Mouse (Mus musculus) testis, adult 2 months (tissue): ENCODE data around the gene Micall2. TPM values are rescaled to one million over a fixed set of nuclear protein-coding genes. Genes with fewer than 3 reads are reported as not detected.

Experiments used
- H3K27ac ChIP-seq: fragments of 200-500 bp; 2 replicates; pipeline ENCODE4 v1.5.1; 2012; ENCODE audit warnings: low read depth, low read length; ENCODE audit not compliant: control insufficient read depth, insufficient read depth
- H3K27me3 ChIP-seq: fragments of 200-500 bp; 2 replicates; pipeline ENCODE4 v1.6.1; 2012; ENCODE audit warnings: mild to moderate bottlenecking, low read length, moderate library complexity; ENCODE audit not compliant: control insufficient read depth, insufficient read depth
- H3K36me3 ChIP-seq: fragments of 200-500 bp; 2 replicates; pipeline ENCODE4 v1.6.1; 2012; ENCODE audit warnings: mild to moderate bottlenecking, low read length; ENCODE audit not compliant: control insufficient read depth, insufficient read depth
- H3K4me1 ChIP-seq: fragments of 200-500 bp; 2 replicates; pipeline ENCODE4 v1.6.1; 2012; ENCODE audit warnings: low read length; ENCODE audit not compliant: control insufficient read depth, insufficient read depth
- H3K4me3 ChIP-seq: fragments of 200-500 bp; 2 replicates; pipeline ENCODE4 v1.5.1; 2012; ENCODE audit warnings: low read depth, mild to moderate bottlenecking, low read length, moderate library complexity, mixed read lengths; ENCODE audit not compliant: control insufficient read depth
- CTCF ChIP-seq: fragments of 200-500 bp; IDR thresholded peaks from 2 replicates; pipeline ENCODE4 v1.5.1; 2012; ENCODE audit warnings: low read depth, mild to moderate bottlenecking, inconsistent platforms, low read length, moderate library complexity; ENCODE audit not compliant: control insufficient read depth, insufficient read depth, insufficient replicate concordance
- POLR2A ChIP-seq: fragments of 200-500 bp; IDR thresholded peaks from 2 replicates; pipeline ENCODE4 v1.6.1; 2012; ENCODE audit warnings: low read depth, mild to moderate bottlenecking, inconsistent platforms, low read length, moderate library complexity; ENCODE audit not compliant: control insufficient read depth
- polyA plus RNA-seq: library from polyadenylated mRNA; depleted of rRNA; stranded (reverse); fragments of >200 nt; gene quantifications from 2 replicates; pipeline ENCODE4 v1.2.3, GENCODE M21; 2012

Micall2 gene
- polyA plus RNA-seq, 1 experiment, result 3.7 TPM

GRCm38 (mm10) chr5:139694292-139694988 is 41.7 kb downstream of the Micall2 start:
- Histone ChIP-seq H3K27ac (no peak overlapping the region), H3K27me3 (no peaks in the 10 kb centered on the region), H3K4me1 (no peaks in the 10 kb centered on the region), H3K36me3 (no peaks in the 10 kb centered on the region), H3K4me3 (no peak overlapping the region)
- TF ChIP-seq POLR2A (no peak), CTCF (no peak)

- H3K27ac ChIP-seq, result no peak overlapping the region
- H3K4me3 ChIP-seq, result no peak overlapping the region
- TF ChIP-seq POLR2A (no peak), CTCF (no peak)
- H3K27me3 ChIP-seq, result no peaks in the 10 kb centered on the region
- H3K36me3 ChIP-seq, result no peaks in the 10 kb centered on the region
- H3K4me1 ChIP-seq, result no peaks in the 10 kb centered on the region; the same call in 1 of the 2 replicates
Observed at GRCm38 (mm10) chr5:139690791-139691190, 45.3 kb downstream of the Micall2 start.

GRCm38 (mm10) chr5:139688356-139688755 is 47.8 kb downstream of the Micall2 start:
- no peaks in the 10 kb centered on the region; the same call in 1 of the 2 replicates for H3K4me1 ChIP-seq
- no peaks in the 10 kb centered on the region for H3K27me3 ChIP-seq
- no peak overlapping the region for H3K4me3 ChIP-seq
- no peak for TF ChIP-seq POLR2A
- no peak for TF ChIP-seq CTCF
- H3K27ac ChIP-seq, result no peak overlapping the region
- no peaks in the 10 kb centered on the region for H3K36me3 ChIP-seq

GRCm38 (mm10) chr5:139687646-139688045 is 48.5 kb downstream of the Micall2 start:
- Histone ChIP-seq H3K4me1 (no peaks in the 10 kb centered on the region; the same call in 1 of the 2 replicates), H3K4me3 (no peak overlapping the region), H3K36me3 (no peaks in the 10 kb centered on the region), H3K27me3 (no peaks in the 10 kb centered on the region), H3K27ac (no peak overlapping the region)
- no peak for TF ChIP-seq POLR2A
- peak; percentile 87; the same call in 1 of the 2 replicates for TF ChIP-seq CTCF

- no peak overlapping the region for H3K27ac ChIP-seq
- TF ChIP-seq POLR2A, result no peak
- no peak for TF ChIP-seq CTCF
- H3K4me3 ChIP-seq, result no peak overlapping the region
- H3K4me1 ChIP-seq, result no peaks in the 10 kb centered on the region; the same call in 1 of the 2 replicates
- H3K27me3 ChIP-seq, result no peaks in the 10 kb centered on the region
- H3K36me3 ChIP-seq, result no peaks in the 10 kb centered on the region
Observed at GRCm38 (mm10) chr5:139686530-139687249, 49.4 kb downstream of the Micall2 start.

- Histone ChIP-seq H3K27me3 (no peaks in the 10 kb centered on the region), H3K27ac (no peak overlapping the region), H3K36me3 (no peaks in the 10 kb centered on the region), H3K4me1 (peaks cover 3% of the 10 kb centered on the region; the same call in 1 of the 2 replicates), H3K4me3 (no peak overlapping the region)
- no peak for TF ChIP-seq POLR2A
- no peak for TF ChIP-seq CTCF
Observed at GRCm38 (mm10) chr5:139683228-139683627, 52.9 kb downstream of the Micall2 start.

- no peaks in the 10 kb centered on the region for H3K27me3 ChIP-seq
- no peak for TF ChIP-seq CTCF
- TF ChIP-seq POLR2A, result no peak
- H3K36me3 ChIP-seq, result no peaks in the 10 kb centered on the region
- H3K4me3 ChIP-seq, result no peak overlapping the region
- no peak overlapping the region for H3K27ac ChIP-seq
- peaks cover 3% of the 10 kb centered on the region; the same call in 1 of the 2 replicates for H3K4me1 ChIP-seq
Observed at GRCm38 (mm10) chr5:139682631-139682977, 53.5 kb downstream of the Micall2 start.
